Mouse (Mus musculus): Measurements from ENCODE around the gene Gm21992. TPM values are rescaled to one million over a fixed set of nuclear protein-coding genes. Genes with fewer than 3 reads are reported as not detected.

The Gm21992 gene
- polyA plus RNA-seq (2012; rRNA removed), result 16.7 and 18.9 TPM in 2 replicates

- Histone ChIP-seq H3K27ac (ENCODE audit: insufficient read depth, low read length) (peak within 1 kb of the TSS; percentile 91), H3K4me3 (ENCODE audit: insufficient read depth, low read length) (peak within 1 kb of the TSS; percentile 76), H3K4me1 (ENCODE audit: control insufficient read depth, insufficient read depth, low read length) (peaks cover 6% of the 10 kb centered on the region)
- TF ChIP-seq CTCF (IDR thresholded peaks at IDR 0.05; ENCODE audit: extremely low read depth, insufficient read depth, low read length), result no peak
- peak; percentile 97 for TF ChIP-seq POLR2A (IDR thresholded peaks at IDR 0.05; ENCODE audit: extremely low read depth, insufficient read depth, low read length)
Observed at GRCm38 (mm10) chr19:4811063-4811908, at the start of gene Gm21992, which contains the start of gene Rbm14. Gene Gm21992, minus strand, starts transcription at chr19:4811612. Gene Rbm14, minus strand, starts transcription at chr19:4811634.

- no peak overlapping the region for H3K27ac ChIP-seq (ENCODE audit: insufficient read depth, low read length)
- TF ChIP-seq CTCF (IDR thresholded peaks at IDR 0.05; ENCODE audit: extremely low read depth, insufficient read depth, low read length) (no peak), POLR2A (IDR thresholded peaks at IDR 0.05; ENCODE audit: extremely low read depth, insufficient read depth, low read length) (no peak)
- H3K4me1 ChIP-seq (ENCODE audit: control insufficient read depth, insufficient read depth, low read length), result peaks cover 6% of the 10 kb centered on the region; the same call in 1 of the 2 replicates
- no peak overlapping the region for H3K4me3 ChIP-seq (ENCODE audit: insufficient read depth, low read length)
Observed at GRCm38 (mm10) chr19:4859081-4859480, 47.7 kb upstream of the Gm21992 start.

GRCm38 (mm10) chr19:4855951-4856350 is 44.5 kb upstream of the Gm21992 start:
- Histone ChIP-seq H3K27ac (ENCODE audit: insufficient read depth, low read length) (no peak overlapping the region), H3K4me3 (ENCODE audit: insufficient read depth, low read length) (peak overlapping the region; percentile 78; the same call in 1 of the 2 replicates), H3K4me1 (ENCODE audit: control insufficient read depth, insufficient read depth, low read length) (peaks cover 6% of the 10 kb centered on the region; the same call in 1 of the 2 replicates)
- TF ChIP-seq CTCF (IDR thresholded peaks at IDR 0.05; ENCODE audit: extremely low read depth, insufficient read depth, low read length) (no peak), POLR2A (IDR thresholded peaks at IDR 0.05; ENCODE audit: extremely low read depth, insufficient read depth, low read length) (no peak)

GRCm38 (mm10) chr19:4855470-4855820 is 44.0 kb upstream of the Gm21992 start:
- Histone ChIP-seq H3K27ac (ENCODE audit: insufficient read depth, low read length) (peak overlapping the region; percentile 62; the same call in 1 of the 2 replicates), H3K4me1 (ENCODE audit: control insufficient read depth, insufficient read depth, low read length) (peaks cover 6% of the 10 kb centered on the region; the same call in 1 of the 2 replicates), H3K4me3 (ENCODE audit: insufficient read depth, low read length) (peak overlapping the region; percentile 78)
- TF ChIP-seq POLR2A (IDR thresholded peaks at IDR 0.05; ENCODE audit: extremely low read depth, insufficient read depth, low read length), result no peak
- TF ChIP-seq CTCF (IDR thresholded peaks at IDR 0.05; ENCODE audit: extremely low read depth, insufficient read depth, low read length), result no peak

GRCm38 (mm10) chr19:4854552-4855469 is 43.4 kb upstream of the Gm21992 start, which contains the start of gene Ctsf:
Gene Ctsf, plus strand, starts transcription at chr19:4855130.
- Histone ChIP-seq H3K4me3 (ENCODE audit: insufficient read depth, low read length) (peak within 1 kb of the TSS; percentile 78), H3K4me1 (ENCODE audit: control insufficient read depth, insufficient read depth, low read length) (peaks cover 6% of the 10 kb centered on the region; the same call in 1 of the 2 replicates), H3K27ac (ENCODE audit: insufficient read depth, low read length) (peak within 1 kb of the TSS; percentile 62; the same call in 1 of the 2 replicates)
- TF ChIP-seq POLR2A (IDR thresholded peaks at IDR 0.05; ENCODE audit: extremely low read depth, insufficient read depth, low read length), result peak; percentile 79
- TF ChIP-seq CTCF (IDR thresholded peaks at IDR 0.05; ENCODE audit: extremely low read depth, insufficient read depth, low read length), result no peak

GRCm38 (mm10) chr19:4850281-4850680 is 38.9 kb upstream of the Gm21992 start:
- Histone ChIP-seq H3K4me3 (ENCODE audit: insufficient read depth, low read length) (no peak overlapping the region), H3K4me1 (ENCODE audit: control insufficient read depth, insufficient read depth, low read length) (peaks cover 2% of the 10 kb centered on the region; the same call in 1 of the 2 replicates), H3K27ac (ENCODE audit: insufficient read depth, low read length) (no peak overlapping the region)
- TF ChIP-seq CTCF (IDR thresholded peaks at IDR 0.05; ENCODE audit: extremely low read depth, insufficient read depth, low read length) (no peak), POLR2A (IDR thresholded peaks at IDR 0.05; ENCODE audit: extremely low read depth, insufficient read depth, low read length) (no peak)

GRCm38 (mm10) chr19:4849800-4850199 is 38.4 kb upstream of the Gm21992 start:
- Histone ChIP-seq H3K27ac (ENCODE audit: insufficient read depth, low read length) (no peak overlapping the region), H3K4me1 (ENCODE audit: control insufficient read depth, insufficient read depth, low read length) (peaks cover 2% of the 10 kb centered on the region; the same call in 1 of the 2 replicates), H3K4me3 (ENCODE audit: insufficient read depth, low read length) (no peak overlapping the region)
- no peak for TF ChIP-seq CTCF (IDR thresholded peaks at IDR 0.05; ENCODE audit: extremely low read depth, insufficient read depth, low read length)
- TF ChIP-seq POLR2A (IDR thresholded peaks at IDR 0.05; ENCODE audit: extremely low read depth, insufficient read depth, low read length), result no peak

- Histone ChIP-seq H3K4me3 (ENCODE audit: insufficient read depth, low read length) (no peak overlapping the region), H3K4me1 (ENCODE audit: control insufficient read depth, insufficient read depth, low read length) (no peaks in the 10 kb centered on the region), H3K27ac (ENCODE audit: insufficient read depth, low read length) (no peak overlapping the region)
- TF ChIP-seq CTCF (IDR thresholded peaks at IDR 0.05; ENCODE audit: extremely low read depth, insufficient read depth, low read length) (peak; percentile 72), POLR2A (IDR thresholded peaks at IDR 0.05; ENCODE audit: extremely low read depth, insufficient read depth, low read length) (no peak)
Observed at GRCm38 (mm10) chr19:4847490-4847889, 36.1 kb upstream of the Gm21992 start.

GRCm38 (mm10) chr19:4845846-4846245 is 34.4 kb upstream of the Gm21992 start:
- TF ChIP-seq POLR2A (IDR thresholded peaks at IDR 0.05; ENCODE audit: extremely low read depth, insufficient read depth, low read length) (no peak), CTCF (IDR thresholded peaks at IDR 0.05; ENCODE audit: extremely low read depth, insufficient read depth, low read length) (no peak)
- Histone ChIP-seq H3K4me1 (ENCODE audit: control insufficient read depth, insufficient read depth, low read length) (no peaks in the 10 kb centered on the region), H3K4me3 (ENCODE audit: insufficient read depth, low read length) (no peak overlapping the region), H3K27ac (ENCODE audit: insufficient read depth, low read length) (no peak overlapping the region)

All from cortical plate, adult 2 months (tissue).